Mouse (Mus musculus): Measurements from ENCODE around the gene Prph. TPM values are rescaled to one million over a fixed set of nuclear protein-coding genes. Genes with fewer than 3 reads are reported as not detected.

Gene Prph
- polyA plus RNA-seq, 1 experiment from 2014 or later: 12.6 TPM

DNA sequence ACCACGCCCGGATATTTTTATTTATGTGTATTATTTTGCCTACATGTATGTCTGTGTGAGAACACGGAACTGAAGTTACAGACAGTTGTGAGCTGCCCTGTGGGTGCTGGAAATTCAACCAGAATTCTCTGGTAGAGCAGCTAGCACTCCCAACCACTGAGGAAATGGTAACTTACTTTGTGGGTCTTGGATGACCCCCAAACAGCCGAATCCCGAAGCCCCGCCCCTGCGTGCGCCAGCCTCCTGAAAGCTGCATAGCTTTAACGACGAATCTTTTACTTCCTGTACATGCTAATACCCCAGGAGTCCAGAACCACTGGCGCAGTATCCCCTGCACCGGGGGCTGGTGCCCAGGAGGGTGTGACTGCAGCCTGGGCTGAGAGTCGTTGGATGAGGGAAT, 29.6 kb upstream of the Prph start:
- H3K36me3 ChIP-seq: no peaks in the 10 kb centered on the region
- ATAC-seq (replicated peaks; ENCODE audit: low FRiP score): no peak
- no peak overlapping the region for H3K4me3 ChIP-seq (replicated peaks)
- no peaks in the 10 kb centered on the region for H3K9me3 ChIP-seq (replicated peaks)
- no peaks in the 10 kb centered on the region; the same call in 1 of the 2 replicates for H3K27me3 ChIP-seq
- no peak overlapping the region for H3K4me2 ChIP-seq
- H3K4me1 ChIP-seq: peaks cover 17% of the 10 kb centered on the region
- WGBS: 71% methylated on average over 13 of the region's 13 CpGs
- no peak overlapping the region for H3K9ac ChIP-seq
- H3K27ac ChIP-seq: no peak overlapping the region

- WGBS: 64% methylated on average over 4 of the region's 4 CpGs
- no peak for ATAC-seq (replicated peaks; ENCODE audit: low FRiP score)
- Histone ChIP-seq H3K4me3 (replicated peaks) (no peak overlapping the region), H3K4me2 (no peak overlapping the region), H3K9me3 (replicated peaks) (no peaks in the 10 kb centered on the region), H3K4me1 (peaks cover 26% of the 10 kb centered on the region), H3K27me3 (no peaks in the 10 kb centered on the region; the same call in 1 of the 2 replicates), H3K9ac (no peak overlapping the region), H3K27ac (no peak overlapping the region), H3K36me3 (no peaks in the 10 kb centered on the region)
These were observed 28.7 kb upstream of the Prph start for GRCm38 (mm10) chr15:99026259-99026658.

GRCm38 (mm10) chr15:99027116-99027515, 27.9 kb upstream of the Prph start:
- H3K36me3 ChIP-seq: no peaks in the 10 kb centered on the region
- no peak for ATAC-seq (replicated peaks; ENCODE audit: low FRiP score)
- H3K9me3 ChIP-seq (replicated peaks): no peaks in the 10 kb centered on the region
- no peak overlapping the region for H3K4me2 ChIP-seq
- H3K27ac ChIP-seq: no peak overlapping the region
- no peak overlapping the region for H3K4me3 ChIP-seq (replicated peaks)
- 73% methylated on average over 5 of the region's 5 CpGs for WGBS
- no peaks in the 10 kb centered on the region; the same call in 1 of the 2 replicates for H3K27me3 ChIP-seq
- no peak overlapping the region for H3K9ac ChIP-seq
- peaks cover 34% of the 10 kb centered on the region for H3K4me1 ChIP-seq

GRCm38 (mm10) chr15:99028874-99029458, 26.0 kb upstream of the Prph start:
- peak overlapping the region; percentile 97 for H3K27ac ChIP-seq
- peaks cover 51% of the 10 kb centered on the region for H3K4me1 ChIP-seq
- peak overlapping the region; percentile 70 for H3K9ac ChIP-seq
- ATAC-seq (replicated peaks; ENCODE audit: low FRiP score): no peak
- H3K36me3 ChIP-seq: no peaks in the 10 kb centered on the region
- H3K4me2 ChIP-seq: peak overlapping the region; percentile 91
- H3K9me3 ChIP-seq (replicated peaks): no peaks in the 10 kb centered on the region
- WGBS: 3% methylated on average over 10 of the region's 10 CpGs
- H3K4me3 ChIP-seq (replicated peaks): peak overlapping the region; percentile 79
- no peaks in the 10 kb centered on the region; the same call in 1 of the 2 replicates for H3K27me3 ChIP-seq

GRCm38 (mm10) chr15:99029619-99030584, 25.1 kb upstream of the Prph start, which contains the start of gene Tuba1c:
TSS of gene Tuba1c (plus strand) at chr15:99029891.
- peak within 1 kb of the TSS; percentile 70 for H3K9ac ChIP-seq
- peak within 1 kb of the TSS; percentile 79 for H3K4me3 ChIP-seq (replicated peaks)
- H3K4me2 ChIP-seq: peak within 1 kb of the TSS; percentile 91
- H3K9me3 ChIP-seq (replicated peaks): no peaks in the 10 kb centered on the region
- peak within 1 kb of the TSS; percentile 97 for H3K27ac ChIP-seq
- peaks cover 6% of the 10 kb centered on the region for H3K36me3 ChIP-seq
- peak; percentile 95 for ATAC-seq (replicated peaks; ENCODE audit: low FRiP score)
- peaks cover 53% of the 10 kb centered on the region for H3K4me1 ChIP-seq
- under 1% methylated on average over 52 of the region's 52 CpGs for WGBS
- no peaks in the 10 kb centered on the region for H3K27me3 ChIP-seq

GRCm38 (mm10) chr15:99030585-99031387, 24.2 kb upstream of the Prph start:
- H3K4me1 ChIP-seq: peaks cover 55% of the 10 kb centered on the region
- H3K27ac ChIP-seq: peak overlapping the region; percentile 97
- peak overlapping the region; percentile 91 for H3K4me2 ChIP-seq
- H3K9ac ChIP-seq: peak overlapping the region; percentile 70
- peak overlapping the region; percentile 79 for H3K4me3 ChIP-seq (replicated peaks)
- no peaks in the 10 kb centered on the region for H3K27me3 ChIP-seq
- no peaks in the 10 kb centered on the region for H3K9me3 ChIP-seq (replicated peaks)
- peaks cover 15% of the 10 kb centered on the region for H3K36me3 ChIP-seq
- 9% methylated on average over 26 of the region's 26 CpGs for WGBS
- ATAC-seq (replicated peaks; ENCODE audit: low FRiP score): peak; percentile 71

DNA sequence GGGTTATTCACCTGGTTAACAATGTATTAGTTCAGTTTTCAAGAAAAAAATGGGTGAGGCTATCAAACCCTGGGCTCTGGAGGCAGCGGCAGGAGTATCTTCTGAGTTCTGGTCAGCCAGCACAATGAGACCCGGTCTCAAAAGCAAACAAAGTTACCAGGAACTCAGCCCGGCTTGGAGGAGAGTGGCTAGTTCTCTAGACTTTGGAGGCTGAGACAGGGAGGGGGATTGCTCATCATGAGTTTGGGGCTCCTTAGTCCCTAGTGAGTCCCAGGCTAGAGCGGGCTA, 23.6 kb upstream of the Prph start:
- Histone ChIP-seq H3K4me1 (peaks cover 58% of the 10 kb centered on the region), H3K4me2 (peak overlapping the region; percentile 91), H3K27me3 (no peaks in the 10 kb centered on the region), H3K4me3 (replicated peaks) (peak overlapping the region; percentile 79), H3K9ac (peak overlapping the region; percentile 70), H3K9me3 (replicated peaks) (no peaks in the 10 kb centered on the region), H3K36me3 (peaks cover 20% of the 10 kb centered on the region), H3K27ac (0 out of 2 replicates have a peak overlapping the region, but pooled peaks have one; percentile 97)
- ATAC-seq (replicated peaks; ENCODE audit: low FRiP score): no peak
- 73% methylated on average over 4 of the region's 4 CpGs for WGBS

DNA sequence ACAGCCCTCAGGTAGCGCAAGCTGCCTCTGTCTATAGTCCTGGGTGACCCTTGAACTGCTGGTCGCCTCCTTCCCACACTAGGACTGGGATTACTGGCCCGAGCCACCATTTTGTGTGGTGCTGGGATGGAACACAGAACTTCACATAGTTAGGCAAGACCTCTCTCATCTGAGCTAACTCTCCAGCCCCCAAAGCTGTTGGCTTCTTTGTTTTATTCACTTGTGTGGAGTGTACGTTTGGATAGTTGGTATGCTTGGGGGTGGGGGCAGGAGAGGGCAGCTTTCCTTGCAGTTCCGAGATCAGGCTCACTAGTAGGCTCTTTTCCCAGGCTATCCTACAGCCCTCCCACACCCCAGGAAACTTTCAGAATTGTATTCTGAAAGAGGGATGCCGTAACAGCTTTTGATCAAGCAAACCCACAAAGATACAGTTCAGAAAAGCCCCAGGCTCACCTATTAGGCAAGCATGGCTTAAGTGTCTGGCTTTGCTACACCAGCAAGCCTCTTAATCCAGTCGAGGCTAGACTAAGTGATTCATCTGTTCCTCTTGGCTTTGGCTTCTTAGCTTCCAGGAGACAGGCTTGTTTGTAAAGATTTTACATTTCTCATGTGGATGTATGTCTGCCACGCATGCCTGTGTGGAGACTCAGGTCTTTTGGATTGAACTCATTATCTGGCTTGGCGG, 22.8 kb upstream of the Prph start:
- no peaks in the 10 kb centered on the region for H3K27me3 ChIP-seq
- H3K9me3 ChIP-seq (replicated peaks): no peaks in the 10 kb centered on the region
- H3K9ac ChIP-seq: peak overlapping the region; percentile 33; the same call in 1 of the 2 replicates
- no peak for ATAC-seq (replicated peaks; ENCODE audit: low FRiP score)
- H3K4me1 ChIP-seq: peaks cover 61% of the 10 kb centered on the region
- peak overlapping the region; percentile 91 for H3K4me2 ChIP-seq
- peaks cover 26% of the 10 kb centered on the region for H3K36me3 ChIP-seq
- H3K4me3 ChIP-seq (replicated peaks): peak overlapping the region; percentile 79
- H3K27ac ChIP-seq: peak overlapping the region; percentile 62
- 66% methylated on average over 9 of the region's 9 CpGs for WGBS

GRCm38 (mm10) chr15:99032726-99033250, 22.2 kb upstream of the Prph start:
- ATAC-seq (replicated peaks; ENCODE audit: low FRiP score): no peak
- WGBS: 36% methylated on average over 7 of the region's 7 CpGs
- Histone ChIP-seq H3K27me3 (no peaks in the 10 kb centered on the region), H3K27ac (peak overlapping the region; percentile 62), H3K9ac (peak overlapping the region; percentile 33), H3K9me3 (replicated peaks) (no peaks in the 10 kb centered on the region), H3K4me3 (replicated peaks) (peak overlapping the region; percentile 79), H3K36me3 (peaks cover 26% of the 10 kb centered on the region), H3K4me2 (peak overlapping the region; percentile 91), H3K4me1 (peaks cover 61% of the 10 kb centered on the region)

DNA sequence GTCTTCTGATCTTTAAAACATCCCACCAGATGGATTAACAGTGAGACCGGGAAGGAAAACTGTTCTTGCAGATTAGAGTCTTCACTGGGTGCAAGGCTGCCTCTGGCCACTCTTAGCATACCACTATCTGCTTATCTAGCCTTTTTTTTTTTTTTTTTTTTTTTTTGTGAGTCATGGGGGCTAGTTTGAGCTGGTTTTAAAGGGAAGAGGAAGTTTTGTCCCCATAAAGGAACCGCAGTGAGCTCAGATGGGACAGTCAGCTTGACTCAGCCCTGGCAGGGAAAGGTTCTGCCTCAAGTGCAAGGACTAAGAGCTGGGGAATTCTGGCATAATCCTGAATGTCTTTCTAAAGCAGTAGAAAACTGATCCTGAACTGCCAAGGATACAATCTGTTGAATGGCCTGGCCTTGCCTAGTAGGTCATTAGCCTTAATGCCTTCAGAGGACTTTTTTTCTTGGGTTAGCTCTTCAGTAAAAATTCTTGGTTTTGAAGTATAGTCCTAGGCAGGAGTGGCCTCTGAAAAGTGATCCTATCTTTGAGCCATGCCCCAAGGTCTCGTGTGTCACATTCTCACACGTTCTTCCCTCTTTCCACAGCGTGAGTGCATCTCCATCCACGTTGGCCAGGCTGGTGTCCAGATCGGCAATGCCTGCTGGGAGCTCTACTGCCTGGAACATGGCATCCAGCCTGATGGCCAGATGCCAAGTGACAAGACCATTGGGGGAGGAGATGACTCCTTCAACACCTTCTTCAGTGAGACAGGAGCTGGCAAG, 21.3 kb upstream of the Prph start:
- Histone ChIP-seq H3K9me3 (replicated peaks) (no peaks in the 10 kb centered on the region), H3K36me3 (peaks cover 35% of the 10 kb centered on the region), H3K9ac (no peak overlapping the region), H3K27me3 (no peaks in the 10 kb centered on the region), H3K4me1 (peaks cover 58% of the 10 kb centered on the region), H3K4me3 (replicated peaks) (peak overlapping the region; percentile 79; the same call in 1 of the 2 replicates), H3K27ac (peak overlapping the region; percentile 62), H3K4me2 (peak overlapping the region; percentile 91)
- no peak for ATAC-seq (replicated peaks; ENCODE audit: low FRiP score)
- 83% methylated on average over 7 of the region's 7 CpGs for WGBS
